Mouse (Mus musculus): Measurements from ENCODE around the gene Mdh1b.

DNA sequence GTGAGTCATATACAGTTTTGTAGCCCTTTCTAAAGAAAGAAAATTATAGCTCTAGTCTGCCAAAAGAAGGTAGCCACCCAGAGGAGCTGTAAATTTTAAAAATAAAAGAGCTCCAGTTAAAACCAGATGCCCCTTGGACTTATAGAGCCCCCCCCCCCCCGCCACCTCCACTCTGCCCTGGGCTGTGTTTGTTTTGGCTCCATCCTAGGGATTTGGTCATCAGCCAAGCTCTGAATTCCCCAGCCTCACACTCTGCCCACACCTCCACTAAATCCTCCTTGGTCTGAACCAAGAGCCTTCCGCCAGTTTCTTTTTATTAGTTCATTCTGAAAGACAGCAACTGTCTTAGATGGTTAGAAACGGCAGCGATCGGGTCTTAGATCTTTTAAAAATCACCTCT is 24.4 kb downstream of the Mdh1b start:
- TF ChIP-seq CTCF (IDR thresholded peaks at IDR 0.05; ENCODE audit: borderline replicate concordance, insufficient read depth, low read depth, low read length) (no peak), POLR2A (IDR thresholded peaks at IDR 0.05; ENCODE audit: borderline replicate concordance, insufficient read depth, low read length) (no peak)
